Mouse (Mus musculus) left cerebral cortex, postnatal 25 days (tissue): Measurements from ENCODE around the gene Cacnb3. TPM values are rescaled to one million over a fixed set of nuclear protein-coding genes. Genes with fewer than 3 reads are reported as not detected.
A peak's percentile ranks its signal among the peaks of the same experiment; 100 is the strongest.

Experiments
- DNase-seq, 2 experiments: peaks; one replicate each; pipeline ENCODE4 v3.0.0; 2022; ENCODE audit warnings: low spot score in 2 of 2, mixed read lengths in 1 of 2
- intact Hi-C: fragments of 180-260 bp; cut with DNase I; formaldehyde crosslinking; loops from one replicate; pipeline ENCODE4 v1.15.1; 2025
- total RNA-seq, 2 experiments: library from RNA; stranded (reverse); gene quantifications; 2 replicates each; pipeline ENCODE4 v1.2.3; 2021

Cacnb3 gene
- total RNA-seq, 2 experiments from 2014 or later, result 277 to 286 TPM

DNA sequence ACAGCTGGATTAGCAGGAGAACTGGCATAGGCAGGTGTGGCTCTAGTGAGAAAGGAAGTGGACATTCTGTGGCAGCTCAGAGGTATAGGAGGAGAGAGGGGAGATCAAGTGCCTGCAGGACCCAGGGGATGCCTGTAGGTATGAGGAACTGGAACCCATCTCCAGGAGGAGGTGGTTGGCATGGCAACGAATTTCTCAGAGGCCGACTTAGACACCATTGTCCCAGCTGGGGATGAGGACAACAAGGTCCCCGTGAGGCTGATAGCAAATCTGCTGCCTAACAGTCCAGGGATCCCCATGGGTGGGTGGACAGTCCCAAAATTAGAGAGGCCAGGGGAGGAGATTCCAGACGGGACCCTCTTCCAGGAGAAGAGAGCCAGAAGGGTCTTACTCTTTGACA lies 2.3 kb downstream of the Cacnb3 start:
- DNase-seq, result no peak
- intact Hi-C loops, result no loop called here

DNA sequence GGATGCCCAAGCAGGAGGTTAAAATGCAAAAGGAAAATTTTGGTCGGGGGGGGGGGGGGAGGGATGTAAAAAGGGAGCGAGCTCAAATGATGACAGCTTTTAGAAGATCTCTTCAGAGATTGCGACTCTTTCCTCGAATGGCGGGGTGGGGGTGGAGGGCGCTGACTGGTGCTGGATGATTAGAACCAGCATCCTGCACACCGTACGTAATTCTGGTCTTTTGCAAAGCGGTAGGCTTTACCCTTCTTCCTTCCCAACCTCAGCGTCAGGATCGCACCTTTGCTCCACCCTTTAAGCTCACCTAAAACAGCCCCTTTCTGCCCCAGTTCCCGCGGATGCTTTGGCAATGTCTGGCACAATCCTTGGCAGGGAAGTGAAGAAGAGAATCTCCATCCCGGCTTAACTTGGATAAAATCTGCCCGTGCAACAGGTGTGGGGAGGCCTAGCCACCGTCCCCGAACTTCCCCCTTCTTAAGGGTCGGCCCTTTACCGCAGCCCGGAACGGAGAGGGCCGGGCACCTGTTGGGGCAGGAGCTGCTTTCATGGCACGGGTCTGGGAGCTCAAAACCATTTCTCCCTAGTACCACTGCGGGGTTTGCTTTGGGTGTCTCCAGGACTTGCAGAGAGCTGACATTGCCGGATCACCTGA lies 3.3 kb downstream of the Cacnb3 start:
- no peak for DNase-seq

DNA sequence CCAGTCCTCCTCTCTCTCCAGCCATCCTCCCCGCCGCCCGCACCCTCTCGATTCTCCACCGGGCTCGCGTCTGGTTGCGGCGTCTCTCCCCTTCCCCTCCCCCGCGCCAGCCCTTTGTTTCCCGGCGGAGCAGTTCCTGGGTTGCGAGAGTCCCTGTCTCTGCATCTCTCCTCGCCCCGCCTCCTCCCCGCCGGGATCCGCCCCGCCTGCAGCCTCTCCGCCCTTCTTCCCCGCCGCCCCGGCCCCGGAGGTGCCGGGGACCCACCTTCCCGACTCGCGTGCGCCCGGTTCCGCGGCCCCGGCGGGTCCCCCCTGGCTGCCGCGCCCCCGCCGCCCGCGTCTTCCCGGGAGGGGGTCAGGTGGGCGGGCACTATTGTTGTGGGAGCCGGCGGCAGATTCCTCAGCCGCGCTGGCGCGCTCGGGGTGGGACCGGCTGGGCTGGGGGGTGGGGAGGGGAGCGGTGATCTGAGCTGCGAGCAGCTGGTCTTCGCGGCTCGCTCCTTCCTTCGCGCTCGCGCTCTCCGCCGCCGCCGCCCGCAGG lies 4.0 kb downstream of the Cacnb3 start:
- peak; percentile 80 to 87 for DNase-seq
- intact Hi-C loops, result loop anchor here (2.0 kb wide), 1 partner anchor 28 kb away; the partner anchor contains the start of gene Ddx23

More for the DNA sequence above, 3.3 kb downstream of the Cacnb3 start:
- intact Hi-C loops, result loop anchor here (2.0 kb wide), 1 partner anchor 29 kb away; the partner anchor contains the start of gene Ddx23

DNA sequence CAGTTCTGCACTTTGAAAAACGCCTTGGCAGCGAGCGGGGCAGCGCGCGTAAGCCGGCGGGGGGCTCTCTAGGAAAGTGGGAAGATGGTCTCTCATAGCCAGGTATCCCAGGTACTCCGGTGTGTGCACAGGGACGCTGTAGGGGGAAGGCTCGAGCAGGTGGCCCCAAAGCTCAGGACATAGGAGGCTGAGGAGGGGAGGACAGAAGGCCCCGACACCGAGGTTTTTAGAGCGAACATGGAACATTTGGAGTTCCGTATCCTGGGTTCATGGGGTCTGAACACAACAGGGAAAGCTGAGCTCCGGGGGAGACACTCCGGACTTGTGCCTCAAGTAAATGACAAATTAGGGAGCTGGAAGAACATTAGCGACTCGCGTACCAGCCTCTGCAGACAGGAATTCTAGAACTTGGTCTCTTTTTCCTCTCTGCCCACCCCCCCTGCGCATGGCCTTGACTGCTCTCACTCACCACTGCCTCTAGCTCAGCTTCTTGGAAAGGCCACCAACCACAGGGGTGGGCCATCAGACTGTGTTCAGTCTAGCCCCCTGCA lies 4.7 kb downstream of the Cacnb3 start:
- intact Hi-C loops, result loop anchor here (2.0 kb wide), 1 partner anchor 27 kb away; the partner anchor contains the start of gene Ddx23
- DNase-seq, result no peak

DNA sequence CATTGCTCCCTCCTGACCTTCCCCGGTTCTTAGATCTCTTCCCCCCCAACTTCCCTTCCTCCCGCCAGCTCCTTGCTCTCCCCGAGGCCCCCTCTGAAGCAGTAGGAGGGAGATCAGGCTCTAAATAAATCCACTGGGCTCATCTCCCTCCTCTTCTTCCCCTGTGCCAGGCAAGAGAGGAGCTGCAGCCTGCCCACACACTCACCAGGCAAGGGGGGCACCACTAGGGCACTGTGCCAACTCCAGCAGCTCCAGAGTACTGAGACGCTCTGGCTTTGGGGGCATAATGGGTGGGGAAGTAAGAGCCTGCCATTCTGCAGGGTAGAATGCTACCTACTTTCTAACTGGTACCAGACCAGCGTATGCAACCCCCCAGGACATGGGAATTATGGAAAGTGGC lies 5.9 kb downstream of the Cacnb3 start:
- peak; percentile 68 to 88 for DNase-seq
- intact Hi-C loops, result no loop called here

DNA sequence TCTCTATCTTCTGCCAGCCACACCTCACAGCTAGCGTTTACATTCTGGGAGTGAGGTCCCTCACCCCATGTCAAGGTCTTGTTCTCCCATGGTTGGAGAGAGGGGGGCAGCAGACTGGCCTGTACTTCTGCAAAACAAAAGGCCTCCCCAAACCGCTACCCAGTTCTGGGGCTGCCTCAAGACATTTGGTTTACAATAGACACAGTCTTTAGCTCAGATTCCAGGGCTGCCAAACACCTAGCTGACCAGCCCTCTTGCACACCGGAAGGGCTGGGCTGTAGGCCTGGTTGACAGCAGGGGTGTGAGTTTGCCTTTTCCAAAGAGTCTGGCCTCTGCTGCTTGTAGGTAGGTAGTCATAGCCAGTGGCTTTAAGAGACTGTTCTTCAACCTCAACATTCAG lies 6.5 kb downstream of the Cacnb3 start:
- intact Hi-C loops, result no loop called here
- no peak for DNase-seq

DNA sequence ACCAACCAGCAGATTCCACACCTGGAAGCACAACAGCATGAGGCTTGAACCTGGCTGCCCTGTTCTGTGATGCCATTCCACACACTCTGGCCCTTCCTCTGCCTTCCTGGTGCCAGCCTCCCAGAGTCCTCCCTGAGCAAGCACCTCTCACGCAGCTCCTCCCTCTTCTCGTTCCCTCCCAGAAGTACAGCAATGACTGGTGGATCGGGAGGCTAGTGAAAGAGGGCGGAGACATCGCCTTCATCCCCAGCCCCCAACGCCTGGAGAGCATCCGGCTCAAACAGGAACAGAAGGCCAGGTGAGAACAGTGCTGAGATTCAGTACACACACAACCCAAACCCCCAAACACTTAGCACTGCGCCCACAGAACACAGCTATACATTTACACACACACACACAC lies 9.5 kb downstream of the Cacnb3 start:
- DNase-seq, result no peak
- intact Hi-C loops, result no loop called here

DNA sequence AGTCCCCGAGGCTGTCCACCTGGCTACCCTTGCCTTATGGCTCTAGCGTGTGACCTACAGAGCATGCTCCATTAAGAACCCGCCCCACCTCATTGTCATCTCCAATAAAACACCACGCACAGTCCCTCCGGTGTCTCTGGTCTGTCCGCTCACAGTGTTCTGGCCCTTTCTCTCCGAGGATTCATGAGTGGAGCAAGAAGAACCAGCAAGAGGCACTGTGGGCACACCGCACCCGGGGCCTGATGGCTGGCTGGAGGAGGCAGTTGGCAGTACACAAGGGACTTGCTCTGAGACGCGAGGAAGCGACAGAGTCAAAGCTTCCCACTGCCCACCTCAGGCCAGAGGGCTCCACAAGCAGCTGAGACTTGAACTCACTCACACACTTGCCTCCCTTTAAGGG lies 13.8 kb downstream of the Cacnb3 start:
- DNase-seq, result no peak
- intact Hi-C loops, result no loop called here

DNA sequence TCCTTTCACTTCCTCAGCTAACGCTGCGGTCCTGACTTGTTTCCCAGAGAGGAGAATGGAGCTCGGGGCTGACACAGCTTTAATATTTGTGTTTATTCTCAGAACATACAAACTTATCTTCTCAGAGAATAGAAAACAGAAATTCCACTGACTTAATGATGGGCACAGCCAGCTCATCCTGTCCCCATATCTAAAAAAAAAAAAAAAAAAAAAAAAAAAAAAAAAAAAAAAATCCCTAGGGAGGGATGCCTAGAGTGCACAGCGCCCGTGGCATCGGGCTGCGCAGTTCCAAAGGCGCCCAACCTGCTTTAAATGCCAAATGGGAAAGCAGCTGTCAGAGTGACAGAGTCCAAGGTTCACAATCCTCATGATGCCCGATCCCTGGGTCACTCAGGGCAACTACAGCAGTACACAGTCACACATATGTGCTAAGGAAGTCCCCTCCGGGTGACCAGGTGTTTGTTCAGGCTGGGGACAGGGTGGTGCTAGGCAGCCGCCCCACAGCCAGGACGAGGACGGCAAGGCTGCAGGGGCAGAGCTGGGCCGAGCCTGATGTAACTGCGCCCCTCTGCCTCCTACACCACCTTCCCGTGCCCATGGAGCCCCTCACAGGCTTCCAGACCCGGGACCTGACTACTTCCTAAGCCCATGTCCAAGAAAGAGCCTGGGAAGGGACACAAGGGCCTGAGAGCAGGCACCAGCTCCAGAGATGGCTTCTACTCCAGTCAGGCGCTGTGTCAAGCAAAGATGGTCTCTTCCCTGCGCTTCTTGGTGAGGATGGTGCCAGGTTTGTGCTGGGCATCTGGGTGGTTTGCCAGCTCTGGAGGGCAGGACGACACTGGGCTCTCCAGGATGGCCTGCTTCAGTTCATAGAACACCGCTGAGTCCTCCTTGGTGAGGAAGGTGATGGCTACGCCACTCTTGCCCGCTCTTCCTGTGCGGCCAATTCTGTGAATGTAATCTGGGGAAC lies 14.7 kb downstream of the Cacnb3 start:
- intact Hi-C loops, result no loop called here
- DNase-seq, result no peak

DNA sequence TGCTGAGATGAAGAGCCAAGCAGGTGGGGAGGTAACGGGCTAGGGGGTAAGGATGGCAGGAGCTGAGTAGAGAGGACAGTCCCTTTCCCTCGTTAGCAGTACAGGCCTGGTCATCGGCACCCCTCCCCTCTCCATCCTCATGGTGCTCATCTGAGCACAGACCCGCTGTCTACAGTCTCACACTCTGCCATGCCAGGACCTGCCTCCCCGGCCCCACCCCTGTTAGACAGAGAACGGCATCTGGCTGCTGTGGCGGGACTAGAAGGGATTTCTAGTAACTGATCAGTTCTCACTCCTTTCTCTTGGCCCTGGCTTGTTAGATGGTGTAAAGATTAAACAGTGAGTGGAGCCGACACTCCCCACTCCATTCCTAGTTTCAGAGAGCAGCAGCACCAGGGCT lies 16.1 kb downstream of the Cacnb3 start:
- DNase-seq, result no peak
- intact Hi-C loops, result no loop called here

DNA sequence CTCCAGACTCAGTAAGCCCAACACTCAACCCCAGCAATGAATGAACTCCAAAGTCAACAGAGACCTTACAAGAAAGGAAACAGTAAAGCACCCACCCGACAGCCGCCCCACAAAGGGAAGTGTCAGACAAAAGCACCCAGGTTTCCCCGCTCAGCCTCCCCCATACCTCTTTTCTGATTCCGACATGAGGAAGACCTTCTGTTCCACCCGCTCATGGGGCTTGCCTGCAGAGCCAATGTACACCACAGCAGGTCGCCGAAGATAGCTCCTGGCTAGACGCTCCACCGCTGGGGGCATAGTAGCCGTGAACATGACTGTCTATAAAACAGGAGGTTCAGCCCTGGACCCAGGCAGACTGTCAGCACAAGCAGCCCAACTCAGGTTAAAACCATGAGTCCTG lies 16.7 kb downstream of the Cacnb3 start:
- DNase-seq, result no peak
- intact Hi-C loops, result no loop called here

DNA sequence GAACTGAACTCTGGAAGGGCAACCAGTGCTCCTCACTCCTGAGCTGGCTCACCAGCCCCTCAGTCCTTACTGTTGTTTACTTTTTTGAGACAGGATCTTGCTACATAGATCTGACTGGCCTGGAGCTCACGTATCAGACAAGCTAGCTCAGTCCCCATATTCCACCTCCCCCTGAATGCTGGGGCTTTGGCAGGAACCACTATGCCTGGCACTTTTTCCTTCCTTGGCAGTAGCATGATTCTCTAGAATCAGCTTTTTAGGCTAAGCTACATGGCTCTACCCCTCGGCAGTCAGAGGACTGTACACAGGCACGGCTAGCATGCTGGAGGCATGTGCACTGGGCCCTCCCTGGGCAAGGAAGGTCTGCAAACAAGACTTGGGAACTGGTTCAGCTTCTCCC lies 17.4 kb downstream of the Cacnb3 start:
- intact Hi-C loops, result no loop called here
- peak in 1 of 2 experiments; percentile 80 for DNase-seq

DNA sequence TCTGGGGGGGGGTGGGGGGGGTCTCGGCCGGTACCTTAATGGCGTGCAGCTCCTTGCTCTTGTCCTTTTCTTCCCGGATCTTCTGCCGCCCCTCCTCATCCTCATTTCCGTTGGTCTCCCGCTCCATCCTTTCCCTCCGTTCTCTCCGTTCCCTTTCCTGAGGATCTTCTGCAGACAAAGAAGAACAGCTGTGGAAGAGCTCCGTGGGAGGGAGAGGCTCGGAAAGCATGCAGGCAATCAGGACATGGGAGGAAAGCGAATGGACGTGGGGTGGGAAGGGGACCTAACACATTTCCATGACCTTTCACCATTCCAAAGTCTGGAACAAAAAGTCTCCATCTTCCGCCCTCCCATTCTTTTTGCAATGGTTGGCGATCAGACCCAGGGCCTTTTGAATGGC lies 20.8 kb downstream of the Cacnb3 start:
- intact Hi-C loops, result no loop called here
- no peak for DNase-seq

DNA sequence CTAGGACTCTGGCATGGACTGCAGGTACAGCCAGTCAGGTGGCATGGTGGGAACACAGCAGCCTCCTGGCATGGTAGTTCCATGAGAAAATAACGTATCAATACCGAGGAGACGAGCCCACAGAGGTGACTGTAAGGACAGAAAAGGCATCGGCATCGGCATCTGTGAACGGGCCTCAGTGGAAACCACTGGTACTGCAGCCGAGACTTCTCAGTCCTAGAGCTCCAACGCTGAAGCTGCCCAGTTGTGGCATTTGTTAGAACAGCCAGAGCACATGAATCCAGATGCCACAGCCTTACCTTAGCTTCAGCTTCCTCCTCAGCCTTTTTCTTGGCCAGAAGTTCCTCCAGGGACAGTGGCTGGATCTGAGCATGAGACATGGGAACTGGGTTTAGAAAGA lies 21.5 kb downstream of the Cacnb3 start:
- no peak for DNase-seq
- intact Hi-C loops, result no loop called here

DNA sequence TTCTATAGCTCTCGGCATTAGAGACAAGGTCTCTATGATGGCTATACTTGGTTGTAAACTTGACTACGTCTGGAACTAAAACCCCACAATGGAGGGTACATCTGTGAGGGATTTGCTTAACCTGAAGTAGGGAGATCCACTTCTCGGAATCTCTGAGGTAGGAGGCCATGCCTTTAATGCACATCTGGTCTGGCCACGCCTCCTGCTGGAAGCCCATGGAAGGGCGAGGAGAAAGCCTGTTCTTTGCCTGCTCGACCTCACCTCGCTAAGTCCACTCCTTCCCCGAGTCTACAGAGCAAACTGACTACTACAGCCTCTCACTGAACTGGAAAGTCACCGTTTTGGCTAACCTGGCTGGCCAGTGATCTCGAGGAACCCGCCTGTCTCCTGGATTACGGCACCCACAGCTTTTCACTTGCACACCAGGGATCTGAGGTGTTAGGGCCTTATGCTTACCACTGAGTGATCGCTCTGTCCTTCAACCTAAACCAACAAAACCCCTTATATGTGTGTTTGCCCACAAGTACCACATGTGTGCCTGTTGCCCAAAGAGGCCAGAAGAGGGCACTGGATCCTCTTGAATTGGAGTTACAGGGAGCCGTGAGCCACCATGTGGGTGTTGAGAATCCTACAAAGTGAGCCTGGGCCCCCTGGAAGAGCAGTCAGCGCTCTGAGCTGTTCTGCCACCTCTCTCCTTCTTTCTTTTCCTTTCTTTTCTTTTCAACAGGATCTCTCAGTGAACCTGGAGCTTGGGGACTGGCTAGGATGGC lies 26.5 kb downstream of the Cacnb3 start:
- intact Hi-C loops, result no loop called here
- no peak for DNase-seq

DNA sequence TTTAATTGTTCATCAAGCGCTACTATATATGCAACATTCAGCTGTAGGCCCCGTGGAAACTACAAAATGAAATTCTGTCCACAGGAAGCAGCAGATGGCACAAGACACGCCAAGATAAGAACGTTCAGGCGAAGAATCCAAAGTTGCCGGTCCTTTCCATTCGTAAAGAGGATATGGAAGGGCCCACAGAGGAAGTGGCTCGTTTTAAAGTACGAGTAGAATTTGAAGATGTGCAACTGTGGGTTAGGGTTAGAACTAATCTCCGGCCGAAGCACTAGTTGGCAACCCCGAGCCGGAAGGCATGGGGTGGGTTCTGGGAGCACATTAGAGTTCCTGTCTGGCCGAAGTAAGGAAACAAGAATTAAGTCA lies 31.5 kb downstream of the Cacnb3 start:
- DNase-seq, result peak in 1 of 2 experiments; percentile 21
- intact Hi-C loops, result loop anchor here (2.0 to 5.0 kb wide), 2 partner anchors 27 to 140 kb away; no protein-coding TSS in a partner anchor

DNA sequence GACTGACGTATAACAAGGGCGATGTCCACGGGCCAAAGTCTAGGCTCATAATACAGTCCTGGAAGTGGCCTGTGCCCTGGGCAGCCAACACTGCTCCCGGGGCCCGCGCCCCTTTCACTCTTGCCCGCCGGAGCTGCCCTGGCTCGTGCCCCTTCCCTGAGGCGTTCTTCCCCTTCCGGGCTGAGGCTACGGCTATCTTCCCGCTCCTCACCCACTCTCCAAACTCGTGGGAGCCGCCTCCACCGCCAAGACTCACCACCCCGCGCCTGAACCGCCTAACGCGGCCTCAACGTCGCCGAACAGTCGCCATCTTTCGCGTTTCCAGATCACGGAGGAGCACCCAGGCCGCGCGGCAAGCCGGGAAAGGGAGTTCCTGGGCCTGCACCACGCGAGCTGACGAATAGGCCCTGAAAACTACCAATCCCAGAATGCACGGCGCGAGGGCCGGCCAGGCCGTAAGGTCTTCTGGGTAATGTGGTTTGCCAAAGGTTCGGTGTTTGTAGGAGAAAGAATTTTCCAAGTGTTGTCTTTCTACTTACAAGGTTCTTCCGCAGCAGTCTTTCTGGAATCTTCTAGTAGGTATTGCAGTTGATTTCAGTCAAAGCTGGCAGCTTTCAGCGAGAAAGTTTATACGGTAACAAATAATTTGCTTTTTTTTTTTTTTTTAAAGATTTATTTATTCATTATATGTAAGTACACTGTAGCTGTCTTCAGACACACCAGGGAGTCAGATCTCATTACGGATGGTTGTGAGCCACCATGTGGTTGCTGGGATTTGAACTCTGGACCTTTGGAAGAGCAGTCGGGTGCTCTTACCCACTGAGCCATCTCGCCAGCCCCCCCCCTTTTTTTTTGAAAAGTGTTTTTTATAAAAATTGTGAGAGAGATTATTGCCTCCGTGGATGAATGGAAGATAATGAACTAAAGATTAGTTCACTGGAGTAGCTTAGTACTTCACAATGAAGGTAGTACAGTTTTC lies 32.2 kb downstream of the Cacnb3 start, which contains the start of gene Ddx23:
TSS of gene Ddx23 (minus strand) at position 328 of the 979 bp plus-strand sequence.
- DNase-seq, result peak; percentile 98
- intact Hi-C loops, result loop anchor here (1.0 to 5.0 kb wide), 3 partner anchors 28 to 139 kb away; no protein-coding TSS in a partner anchor
